Mouse (Mus musculus): ENCODE measurements at regions not wholly inside any gene's neighbourhood (a gene's known extent, or its start where the extent isn't known, plus 50 kb on each side); places are given as distances from the start of the nearest gene placed in this dataset.

DNA sequence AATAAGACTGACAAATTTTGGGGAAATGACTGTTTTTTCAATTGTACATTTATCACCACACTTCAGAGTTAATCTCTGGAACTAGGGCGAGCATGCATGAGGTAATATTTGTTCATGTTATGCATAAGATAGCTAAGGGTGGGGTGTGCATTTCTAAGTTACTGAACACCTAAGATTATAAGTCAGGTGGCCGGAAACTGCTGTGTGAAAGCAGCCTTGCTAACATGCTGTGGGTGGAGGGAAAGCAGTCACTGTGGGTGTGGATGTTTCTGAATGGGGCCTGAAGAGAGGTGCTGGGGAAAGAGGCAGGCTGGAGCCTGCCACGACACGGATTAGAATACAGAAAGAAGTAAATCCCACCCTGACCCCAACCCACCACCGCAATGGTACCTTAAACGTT, 54.8 kb upstream of the Cep162 start:
- no peak overlapping the region for H3K4me3 ChIP-seq (replicated peaks; ENCODE audit: extremely low read depth, low read depth, low read length)
- whole genome bisulfite sequencing, result 64% methylated on average over 6 of the region's 6 CpGs
- no peak for DNase-seq
- TF ChIP-seq CTCF (IDR thresholded peaks at IDR 0.05; ENCODE audit: insufficient read depth, low read length) (no peak), POLR2A (IDR thresholded peaks at IDR 0.05; ENCODE audit: borderline replicate concordance, extremely low read depth, low read depth, low read length) (no peak)
- no peaks in the 10 kb centered on the region for H3K4me1 ChIP-seq (ENCODE audit: control insufficient read depth, insufficient read depth, low read length)
